Mouse (Mus musculus) olfactory bulb, adult 2 months (tissue): ENCODE measurements around the gene R3hdm4.

Source experiments
- CTCF ChIP-seq: fragments of 200-500 bp; IDR thresholded peaks from 2 replicates; pipeline ENCODE4 v1.5.1; 2012; ENCODE audit warnings: low read depth, mild to moderate bottlenecking, low read length, moderate library complexity; ENCODE audit not compliant: insufficient read depth
- POLR2A ChIP-seq: fragments of 200-500 bp; IDR thresholded peaks from 2 replicates; pipeline ENCODE4 v1.6.1; 2012; ENCODE audit warnings: mild to moderate bottlenecking, low read depth, low read length, moderate library complexity; ENCODE audit not compliant: insufficient read depth

- no peak for TF ChIP-seq POLR2A
- TF ChIP-seq CTCF: no peak
Measured at GRCm38 (mm10) chr10:79889386-79889785, 31.6 kb downstream of the R3hdm4 start.
